Mouse (Mus musculus) right cerebral cortex, adult 18-20 months (tissue): ENCODE results near the gene Wdr83.

Experiments
- DNase-seq: peaks from one replicate; pipeline ENCODE4 v3.0.0; 2022; ENCODE audit warnings: mixed read lengths

Wdr83 gene

GRCm38 (mm10) chr8:85033867-85034266 is 47.2 kb downstream of the Wdr83 start:
- DNase-seq: no peak

- no peak for DNase-seq
Observed at GRCm38 (mm10) chr8:85032622-85033311, 48.3 kb downstream of the Wdr83 start.

GRCm38 (mm10) chr8:85029271-85029670 is 51.8 kb downstream of the Wdr83 start:
- no peak for DNase-seq

- no peak for DNase-seq
Observed at GRCm38 (mm10) chr8:85027922-85028321, 53.2 kb downstream of the Wdr83 start.

GRCm38 (mm10) chr8:85027516-85027855 is 53.6 kb downstream of the Wdr83 start:
- DNase-seq: no peak

- DNase-seq: peak; percentile 96
Observed at GRCm38 (mm10) chr8:85026670-85027515, 54.2 kb downstream of the Wdr83 start, which contains the start of gene Trir. TSS of gene Trir (plus strand) at chr8:85026823.

GRCm38 (mm10) chr8:85025098-85025932 is 55.8 kb downstream of the Wdr83 start, which contains the start of gene Asna1:
TSS of gene Asna1 (minus strand) at chr8:85025281.
- peak; percentile 89 for DNase-seq
